Mouse (Mus musculus) lung, embryonic 16.5 days (tissue): Measurements from ENCODE around the gene Ccdc171. TPM values are rescaled to one million over a fixed set of nuclear protein-coding genes. Genes with fewer than 3 reads are reported as not detected.
"Not testable (repeated sequence)": the region's sequence is repeated elsewhere in the genome, so short reads cannot be mapped to it uniquely, and the experiment has no call there.

Source experiments
- ATAC-seq: fragments of 200-750 bp; cut with Nextera tagmentation; 2 replicates; pipeline ENCODE4 v1.8.0; 2017; ENCODE audit warnings: low read depth, mild to moderate bottlenecking, moderate library complexity
- H3K27ac ChIP-seq: fragments of 300-500 bp; sonication (generic); 2 replicates; pipeline ENCODE4 v1.5.1; 2014; ENCODE audit warnings: mild to moderate bottlenecking, control low read depth, low read length
- H3K27me3 ChIP-seq: fragments of 300-500 bp; sonication (generic); 2 replicates; pipeline ENCODE4 v1.6.1; 2014; ENCODE audit warnings: low read depth, low read length, mixed read lengths; ENCODE audit not compliant: control insufficient read depth, insufficient read depth
- H3K36me3 ChIP-seq: fragments of 300-500 bp; sonication (generic); 2 replicates; pipeline ENCODE4 v1.6.1; 2014; ENCODE audit warnings: low read length; ENCODE audit not compliant: control insufficient read depth, insufficient read depth
- H3K4me1 ChIP-seq: fragments of 300-500 bp; sonication (generic); replicated peaks from 2 replicates; pipeline ENCODE4 v1.6.1; 2014; ENCODE audit warnings: low read length, mixed read lengths; ENCODE audit not compliant: control insufficient read depth, insufficient read depth
- H3K4me2 ChIP-seq: fragments of 300-500 bp; sonication (generic); 2 replicates; pipeline ENCODE4 v1.6.1; 2014; ENCODE audit warnings: low read depth, low read length, control low read depth
- H3K4me3 ChIP-seq: fragments of 300-500 bp; sonication (generic); 2 replicates; pipeline ENCODE4 v1.5.1; 2014; ENCODE audit warnings: mild to moderate bottlenecking, low read length, control low read depth
- H3K9ac ChIP-seq: fragments of 300-500 bp; sonication (generic); 2 replicates; pipeline ENCODE4 v1.6.1; 2014; ENCODE audit warnings: low read length, control low read depth
- H3K9me3 ChIP-seq: fragments of 300-500 bp; sonication (generic); 2 replicates; pipeline ENCODE4 v1.6.1; 2016; ENCODE audit warnings: low read length; ENCODE audit not compliant: control insufficient read depth
- WGBS: fragments of 180-500 bp; shearing (Covaris S2); extraction: QIAGEN DNeasy Blood & Tissue Kit; methylation state at CpG from one replicate; pipeline ENCODE4 v1.1.7; 2014; 5-methylcytosine and 5-hydroxymethylcytosine counted together
- polyA plus RNA-seq: library from polyadenylated mRNA; unstranded; fragments of >200 nt; fragmentation: Nextera tagmentation; extraction: Ambion mirVana; gene quantifications from 2 replicates; pipeline ENCODE4 v1.2.1, GENCODE M21; 2015

The Ccdc171 gene
- polyA plus RNA-seq, 1 experiment from 2014 or later, result 4.5 TPM

DNA sequence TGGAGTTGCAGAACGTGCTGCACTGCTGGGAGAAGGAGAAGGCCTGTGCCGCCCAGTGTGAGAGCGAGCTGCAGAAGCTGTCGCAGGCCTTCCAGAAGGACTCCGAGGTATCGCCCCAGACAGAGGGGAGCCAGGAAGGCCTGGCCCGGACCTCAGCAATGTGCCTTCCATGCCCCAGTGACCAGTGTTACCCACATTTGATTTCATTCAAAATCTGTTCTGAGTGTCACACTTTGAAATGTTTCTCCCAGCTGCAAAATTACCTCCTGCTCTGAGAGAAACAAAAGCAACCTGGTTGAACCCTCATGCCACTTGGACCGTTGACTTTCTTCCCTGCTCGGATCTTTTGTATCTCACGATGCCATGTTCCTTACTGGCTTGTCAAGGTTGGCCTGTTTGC, 133.1 kb downstream of the Ccdc171 start:
- no peak overlapping the region for H3K4me3 ChIP-seq
- H3K27me3 ChIP-seq, result no peaks in the 10 kb centered on the region
- H3K36me3 ChIP-seq, result no peaks in the 10 kb centered on the region
- 0 out of 2 replicates have a peak, but pooled peaks cover 4% of the 10 kb centered on the region for H3K4me1 ChIP-seq
- no peak overlapping the region for H3K27ac ChIP-seq
- no peak overlapping the region for H3K4me2 ChIP-seq
- WGBS, result 85% methylated on average over 10 of the region's 10 CpGs
- H3K9ac ChIP-seq, result no peak overlapping the region
- no peak for ATAC-seq
- no peaks in the 10 kb centered on the region for H3K9me3 ChIP-seq

- Histone ChIP-seq H3K27ac (peak overlapping the region; percentile 26), H3K36me3 (no peaks in the 10 kb centered on the region), H3K4me1 (0 out of 2 replicates have a peak, but pooled peaks cover 4% of the 10 kb centered on the region), H3K27me3 (no peaks in the 10 kb centered on the region), H3K9ac (no peak overlapping the region), H3K4me3 (no peak overlapping the region), H3K4me2 (peak overlapping the region; percentile 13), H3K9me3 (no peaks in the 10 kb centered on the region)
- ATAC-seq, result peak; percentile 53
- WGBS, result 41% methylated on average over 11 of the region's 11 CpGs
Measured at GRCm38 (mm10) chr4:83659411-83659810, 134.1 kb downstream of the Ccdc171 start.

- Histone ChIP-seq H3K36me3 (no peaks in the 10 kb centered on the region), H3K27me3 (no peaks in the 10 kb centered on the region), H3K4me2 (no peak overlapping the region), H3K9ac (no peak overlapping the region), H3K9me3 (no peaks in the 10 kb centered on the region), H3K27ac (no peak overlapping the region), H3K4me1 (0 out of 2 replicates have a peak, but pooled peaks cover 3% of the 10 kb centered on the region), H3K4me3 (no peak overlapping the region)
- WGBS, result 78% methylated on average over 1 of the region's 1 CpGs
- no peak for ATAC-seq
Measured at GRCm38 (mm10) chr4:83661519-83662271, 136.3 kb downstream of the Ccdc171 start.

DNA sequence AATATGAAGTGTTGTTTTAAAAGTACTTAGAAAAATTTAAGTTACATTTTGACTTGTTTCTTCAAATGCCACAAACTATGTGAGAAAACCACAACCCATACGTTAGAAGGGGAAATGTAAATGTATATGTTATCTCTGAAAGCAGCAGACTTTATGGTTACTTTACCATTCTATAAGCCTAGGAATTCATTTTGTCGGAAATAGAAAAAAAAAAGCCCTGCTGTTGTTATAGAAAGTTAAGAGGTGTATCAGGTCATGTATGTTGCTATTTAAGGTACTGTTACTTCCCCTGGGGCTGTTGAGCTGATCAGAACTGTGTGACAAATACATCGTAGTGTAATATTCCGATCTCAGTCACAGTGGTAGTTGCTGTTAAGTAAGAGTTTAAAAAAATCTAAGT, 137.0 kb downstream of the Ccdc171 start:
- Histone ChIP-seq H3K36me3 (no peaks in the 10 kb centered on the region), H3K4me1 (no peaks in the 10 kb centered on the region), H3K27ac (no peak overlapping the region), H3K27me3 (no peaks in the 10 kb centered on the region), H3K9me3 (no peaks in the 10 kb centered on the region), H3K4me2 (no peak overlapping the region), H3K9ac (no peak overlapping the region), H3K4me3 (no peak overlapping the region)
- 63% methylated on average over 4 of the region's 4 CpGs for WGBS
- ATAC-seq, result no peak

DNA sequence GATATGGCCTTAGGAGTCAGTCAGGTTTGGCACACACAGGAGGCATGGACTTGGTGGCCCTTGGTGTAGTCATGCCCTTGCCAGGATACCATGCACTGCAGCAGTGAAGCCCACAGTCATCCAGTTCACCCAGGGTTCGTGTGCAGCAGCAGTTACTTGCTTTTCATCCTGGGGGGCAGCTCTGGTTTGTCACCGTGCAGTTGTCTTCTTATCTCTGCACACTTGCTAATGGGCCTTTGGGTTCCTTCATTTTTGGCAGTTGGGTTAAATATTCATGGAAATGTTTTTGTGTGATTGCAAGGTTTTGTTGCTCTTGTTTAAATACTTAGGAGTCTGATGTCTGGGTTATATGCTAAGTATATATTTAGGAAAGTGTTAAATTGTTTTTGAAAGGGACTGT, 144.2 kb downstream of the Ccdc171 start:
- Histone ChIP-seq H3K4me1 (no peaks in the 10 kb centered on the region), H3K4me2 (no peak overlapping the region), H3K4me3 (no peak overlapping the region), H3K9ac (no peak overlapping the region), H3K27me3 (no peaks in the 10 kb centered on the region), H3K27ac (no peak overlapping the region), H3K36me3 (no peaks in the 10 kb centered on the region), H3K9me3 (no peaks in the 10 kb centered on the region)
- no peak for ATAC-seq
- 31% methylated on average over 2 of the region's 2 CpGs for WGBS

DNA sequence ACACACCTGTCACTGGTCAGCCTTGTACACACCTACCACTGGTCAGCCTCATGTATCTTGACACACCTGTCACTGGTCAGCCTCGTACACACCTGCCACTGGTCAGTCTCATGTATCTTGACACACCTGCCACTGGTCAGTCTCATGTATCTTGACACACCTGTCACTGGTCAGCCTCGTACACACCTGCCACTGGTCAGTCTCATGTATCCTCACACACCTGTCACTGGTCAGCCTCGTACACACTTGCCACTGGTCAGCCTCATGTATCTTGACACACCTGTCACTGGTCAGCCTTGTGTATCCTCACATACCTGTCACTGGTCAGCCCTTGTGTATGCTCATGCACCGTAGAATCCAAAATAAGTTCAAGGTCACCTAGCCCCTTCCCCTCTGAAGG, 150.0 kb downstream of the Ccdc171 start:
- H3K4me2 ChIP-seq, H3K27me3 ChIP-seq, H3K9ac ChIP-seq, ATAC-seq, H3K27ac ChIP-seq, H3K4me3 ChIP-seq, H3K9me3 ChIP-seq, H3K4me1 ChIP-seq, H3K36me3 ChIP-seq: not testable (repeated sequence)
- 81% methylated on average over 4 of the region's 4 CpGs for WGBS

GRCm38 (mm10) chr4:83676444-83676843, 151.1 kb downstream of the Ccdc171 start:
- 88% methylated on average over 4 of the region's 4 CpGs for WGBS
- H3K4me2 ChIP-seq, result no peak overlapping the region
- H3K27me3 ChIP-seq, result no peaks in the 10 kb centered on the region
- no peak for ATAC-seq
- no peaks in the 10 kb centered on the region for H3K9me3 ChIP-seq
- no peak overlapping the region for H3K27ac ChIP-seq
- H3K4me3 ChIP-seq, result no peak overlapping the region
- no peak overlapping the region for H3K9ac ChIP-seq
- no peaks in the 10 kb centered on the region for H3K36me3 ChIP-seq
- no peaks in the 10 kb centered on the region for H3K4me1 ChIP-seq

- Histone ChIP-seq H3K36me3 (no peaks in the 10 kb centered on the region), H3K27me3 (no peaks in the 10 kb centered on the region), H3K4me3 (no peak overlapping the region), H3K27ac (no peak overlapping the region), H3K9me3 (no peaks in the 10 kb centered on the region), H3K4me2 (no peak overlapping the region), H3K4me1 (no peaks in the 10 kb centered on the region), H3K9ac (no peak overlapping the region)
- ATAC-seq, result peak; percentile 15; the same call in 1 of the 2 replicates
- WGBS, result 81% methylated on average over 14 of the region's 14 CpGs
Measured at GRCm38 (mm10) chr4:83681081-83681480, 155.7 kb downstream of the Ccdc171 start.

- Histone ChIP-seq H3K9me3 (no peaks in the 10 kb centered on the region), H3K27me3 (no peaks in the 10 kb centered on the region), H3K4me2 (no peak overlapping the region), H3K4me3 (no peak overlapping the region), H3K27ac (no peak overlapping the region), H3K36me3 (no peaks in the 10 kb centered on the region), H3K9ac (no peak overlapping the region), H3K4me1 (no peaks in the 10 kb centered on the region)
- ATAC-seq, result no peak
- 72% methylated on average over 7 of the region's 7 CpGs for WGBS
Measured at GRCm38 (mm10) chr4:83682866-83683265, 157.5 kb downstream of the Ccdc171 start.
